Mouse (Mus musculus) heart, embryonic 16.5 days (tissue): ENCODE data around the gene Mrpl12. TPM values are rescaled to one million over a fixed set of nuclear protein-coding genes. Genes with fewer than 3 reads are reported as not detected.

Experiments
- ATAC-seq: fragments of 200-750 bp; cut with Nextera tagmentation; replicated peaks from 2 replicates; pipeline ENCODE4 v1.8.0; 2017; ENCODE audit warnings: moderate number of reproducible peaks; ENCODE audit not compliant: insufficient read depth, low FRiP score; ENCODE audit errors: extremely low read depth
- H3K27ac ChIP-seq: fragments of 300-500 bp; sonication (generic); 2 replicates; pipeline ENCODE4 v1.5.1; 2014; ENCODE audit warnings: mild to moderate bottlenecking, low read length, control low read depth, moderate library complexity
- H3K27me3 ChIP-seq: fragments of 300-500 bp; sonication (generic); 2 replicates; pipeline ENCODE4 v1.6.1; 2014; ENCODE audit warnings: low read length, mixed read lengths; ENCODE audit not compliant: control insufficient read depth, insufficient read depth
- H3K36me3 ChIP-seq: fragments of 300-500 bp; sonication (generic); 2 replicates; pipeline ENCODE4 v1.6.1; 2014; ENCODE audit not compliant: control insufficient read depth, insufficient read depth
- H3K4me1 ChIP-seq: fragments of 300-500 bp; sonication (generic); 2 replicates; pipeline ENCODE4 v1.6.1; 2014; ENCODE audit warnings: low read length, mixed read lengths; ENCODE audit not compliant: control insufficient read depth, insufficient read depth
- H3K4me2 ChIP-seq: fragments of 300-500 bp; sonication (generic); 2 replicates; pipeline ENCODE4 v1.6.1; 2014; ENCODE audit warnings: low read depth, mild to moderate bottlenecking, control low read depth, low read length
- H3K4me3 ChIP-seq: fragments of 300-500 bp; sonication (generic); 2 replicates; pipeline ENCODE4 v1.5.1; 2014; ENCODE audit warnings: mild to moderate bottlenecking, control low read depth, low read length
- H3K9ac ChIP-seq: fragments of 300-500 bp; sonication (generic); 2 replicates; pipeline ENCODE4 v1.6.1; 2014; ENCODE audit warnings: low read length, control low read depth
- H3K9me3 ChIP-seq: fragments of 300-500 bp; sonication (generic); replicated peaks from 2 replicates; pipeline ENCODE4 v1.6.1; 2016; ENCODE audit warnings: low read length; ENCODE audit not compliant: control insufficient read depth
- WGBS: fragments of 180-500 bp; shearing (Covaris S2); extraction: QIAGEN DNeasy Blood & Tissue Kit; methylation state at CpG from one replicate; pipeline ENCODE4 v1.1.7; 2014; 5-methylcytosine and 5-hydroxymethylcytosine counted together
- polyA plus RNA-seq: library from polyadenylated mRNA; unstranded; fragments of >200 nt; fragmentation: Nextera tagmentation; extraction: Ambion mirVana; gene quantifications from 2 replicates; pipeline ENCODE4 v1.2.1, GENCODE M21; 2015

Mrpl12 gene
- polyA plus RNA-seq, 1 experiment from 2014 or later: 252 TPM

- Histone ChIP-seq H3K4me1 (peaks cover 12% of the 10 kb centered on the region), H3K27ac (no peak overlapping the region; the same call in 1 of the 2 replicates), H3K4me2 (no peak overlapping the region), H3K4me3 (no peak overlapping the region), H3K36me3 (no peaks in the 10 kb centered on the region), H3K9me3 (no peaks in the 10 kb centered on the region), H3K27me3 (no peaks in the 10 kb centered on the region; the same call in 1 of the 2 replicates), H3K9ac (no peak overlapping the region)
- 58% methylated on average over 9 of the region's 9 CpGs for WGBS
- no peak for ATAC-seq
Measured at GRCm38 (mm10) chr11:120520498-120520897, 36.1 kb downstream of the Mrpl12 start.

- peak overlapping the region; percentile 64 for H3K27ac ChIP-seq
- 0 out of 2 replicates have a peak, but pooled peaks have one; percentile 21 for ATAC-seq
- peaks cover 12% of the 10 kb centered on the region for H3K4me1 ChIP-seq
- no peaks in the 10 kb centered on the region; the same call in 1 of the 2 replicates for H3K27me3 ChIP-seq
- H3K4me3 ChIP-seq: no peak overlapping the region
- no peaks in the 10 kb centered on the region for H3K36me3 ChIP-seq
- no peaks in the 10 kb centered on the region for H3K9me3 ChIP-seq
- 49% methylated on average over 5 of the region's 5 CpGs for WGBS
- peak overlapping the region; percentile 47 for H3K9ac ChIP-seq
- no peak overlapping the region for H3K4me2 ChIP-seq
Measured at GRCm38 (mm10) chr11:120520967-120521540, 36.6 kb downstream of the Mrpl12 start.

GRCm38 (mm10) chr11:120522581-120522980, 38.2 kb downstream of the Mrpl12 start:
- H3K9me3 ChIP-seq: no peaks in the 10 kb centered on the region
- H3K4me1 ChIP-seq: peaks cover 12% of the 10 kb centered on the region
- H3K9ac ChIP-seq: no peak overlapping the region
- no peak overlapping the region for H3K27ac ChIP-seq
- H3K36me3 ChIP-seq: no peaks in the 10 kb centered on the region
- H3K4me3 ChIP-seq: no peak overlapping the region
- H3K27me3 ChIP-seq: peaks cover 3% of the 10 kb centered on the region
- 82% methylated on average over 8 of the region's 8 CpGs for WGBS
- ATAC-seq: no peak
- no peak overlapping the region for H3K4me2 ChIP-seq

- H3K4me1 ChIP-seq: peaks cover 10% of the 10 kb centered on the region
- no peaks in the 10 kb centered on the region for H3K36me3 ChIP-seq
- ATAC-seq: no peak
- H3K4me2 ChIP-seq: no peak overlapping the region
- no peak overlapping the region for H3K4me3 ChIP-seq
- no peak overlapping the region for H3K9ac ChIP-seq
- no peak overlapping the region for H3K27ac ChIP-seq
- H3K27me3 ChIP-seq: peaks cover 31% of the 10 kb centered on the region
- 65% methylated on average over 2 of the region's 2 CpGs for WGBS
- no peaks in the 10 kb centered on the region for H3K9me3 ChIP-seq
Measured at GRCm38 (mm10) chr11:120525959-120526358, 41.5 kb downstream of the Mrpl12 start.

- no peaks in the 10 kb centered on the region for H3K36me3 ChIP-seq
- H3K27me3 ChIP-seq: peaks cover 49% of the 10 kb centered on the region
- ATAC-seq: no peak
- no peak overlapping the region for H3K9ac ChIP-seq
- no peak overlapping the region for H3K27ac ChIP-seq
- no peak overlapping the region for H3K4me2 ChIP-seq
- peaks cover 9% of the 10 kb centered on the region for H3K4me1 ChIP-seq
- no peaks in the 10 kb centered on the region for H3K9me3 ChIP-seq
- WGBS: 68% methylated on average over 9 of the region's 9 CpGs
- no peak overlapping the region for H3K4me3 ChIP-seq
Measured at GRCm38 (mm10) chr11:120527690-120528354, 43.4 kb downstream of the Mrpl12 start.

- Histone ChIP-seq H3K27me3 (peaks cover 56% of the 10 kb centered on the region), H3K4me3 (no peak overlapping the region), H3K4me2 (no peak overlapping the region), H3K9me3 (no peaks in the 10 kb centered on the region), H3K9ac (no peak overlapping the region), H3K27ac (no peak overlapping the region), H3K4me1 (peaks cover 9% of the 10 kb centered on the region), H3K36me3 (no peaks in the 10 kb centered on the region)
- 54% methylated on average over 4 of the region's 4 CpGs for WGBS
- no peak for ATAC-seq
Measured at GRCm38 (mm10) chr11:120528903-120529302, 44.5 kb downstream of the Mrpl12 start.

GRCm38 (mm10) chr11:120530085-120530964, 45.9 kb downstream of the Mrpl12 start, which contains the start of gene Gcgr:
Gene Gcgr, plus strand, starts transcription at chr11:120530699.
- H3K27me3 ChIP-seq: peaks cover 59% of the 10 kb centered on the region
- 9% methylated on average over 56 of the region's 62 CpGs for WGBS
- H3K4me3 ChIP-seq: peak within 1 kb of the TSS; percentile 48
- H3K36me3 ChIP-seq: no peaks in the 10 kb centered on the region
- ATAC-seq: peak; percentile 34; the same call in 1 of the 2 replicates
- H3K9me3 ChIP-seq: no peaks in the 10 kb centered on the region
- H3K4me1 ChIP-seq: peaks cover 9% of the 10 kb centered on the region
- peak within 1 kb of the TSS; percentile 71 for H3K4me2 ChIP-seq
- H3K27ac ChIP-seq: no peak within 1 kb of the TSS
- peak within 1 kb of the TSS; percentile 52 for H3K9ac ChIP-seq

GRCm38 (mm10) chr11:120531646-120532045, 47.2 kb downstream of the Mrpl12 start:
- Histone ChIP-seq H3K9ac (no peak overlapping the region), H3K4me2 (no peak overlapping the region), H3K4me3 (no peak overlapping the region), H3K27me3 (peaks cover 61% of the 10 kb centered on the region), H3K9me3 (no peaks in the 10 kb centered on the region), H3K36me3 (no peaks in the 10 kb centered on the region), H3K4me1 (peaks cover 9% of the 10 kb centered on the region), H3K27ac (no peak overlapping the region)
- WGBS: 27% methylated on average over 9 of the region's 9 CpGs
- ATAC-seq: no peak
